8 mouse cellular contexts compared by ENCODE assay signal in the genomic region with DNA sequence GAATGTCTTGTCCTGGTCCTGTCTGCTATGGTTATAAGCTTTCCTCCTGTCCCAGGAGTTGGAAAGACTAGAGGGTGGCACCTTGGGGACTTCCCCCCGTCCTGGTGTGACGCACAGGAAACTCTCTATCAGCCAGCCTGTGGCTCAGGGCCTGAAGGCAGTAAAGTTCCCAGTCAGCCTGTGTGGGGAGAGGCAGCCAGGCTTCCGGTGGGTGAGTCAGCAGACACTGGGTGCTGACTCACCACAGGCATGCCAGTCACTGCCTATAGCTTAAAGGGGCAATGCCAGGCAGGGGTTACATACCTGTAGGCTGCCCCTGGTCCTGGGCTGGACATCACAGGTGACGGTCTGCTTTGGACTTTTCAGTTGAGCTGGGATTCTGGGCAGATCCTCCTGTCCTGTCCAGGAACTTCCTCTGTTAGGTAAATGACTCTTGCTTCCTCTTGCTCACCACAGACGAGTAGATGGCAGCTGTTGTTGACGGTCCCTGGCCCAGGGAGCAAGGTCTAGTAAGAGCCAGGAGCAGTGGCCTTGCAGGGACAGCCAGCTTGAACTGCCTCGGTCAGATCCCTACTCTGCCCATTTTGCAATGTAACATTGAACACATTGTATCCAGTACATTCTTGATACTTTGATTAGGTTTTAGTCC. TPM values are rescaled to one million over a fixed set of nuclear protein-coding genes. Genes with fewer than 3 reads are reported as not detected.
DNase-seq lines count a peak whose midpoint lies in the region; ATAC-seq and TF ChIP-seq lines count a peak whose summit lies in the region.

No protein-coding gene starts in this region.

- no peak for ATAC-seq in embryonic facial prominence, embryonic 13.5 days (ENCODE audit: insufficient number of reproducible peaks, insufficient read depth, low FRiP score, low TSS enrichment, low read depth)
- peak; percentile 25 for ATAC-seq in heart, embryonic 16.5 days (replicated peaks; ENCODE audit: extremely low read depth, insufficient read depth, low FRiP score)
- peak; percentile 63 for ATAC-seq in megakaryocyte, adult 5-6 weeks (ENCODE audit: poor library complexity, severe bottlenecking)
- ATAC-seq in forebrain, embryonic 14.5 days = no peak

- TF ChIP-seq CTCF in left cerebral cortex, adult 2 months (IDR thresholded peaks at IDR 0.05) = no peak

- no peaks in the 10 kb centered on the region for H3K9me3 ChIP-seq in embryonic facial prominence, embryonic 13.5 days
- H3K9me3 ChIP-seq in heart, embryonic 16.5 days (replicated peaks; ENCODE audit: control insufficient read depth, low read length) = no peaks in the 10 kb centered on the region
- no peaks in the 10 kb centered on the region for H3K9me3 ChIP-seq in forebrain, embryonic 14.5 days (replicated peaks; ENCODE audit: control insufficient read depth, low read length)

- H3K36me3 ChIP-seq in embryonic facial prominence, embryonic 13.5 days = 0 out of 2 replicates have a peak, but pooled peaks cover 2% of the 10 kb centered on the region
- H3K36me3 ChIP-seq in heart, embryonic 16.5 days (ENCODE audit: control insufficient read depth, insufficient read depth) = no peaks in the 10 kb centered on the region
- no peaks in the 10 kb centered on the region for H3K36me3 ChIP-seq in forebrain, embryonic 14.5 days (ENCODE audit: control insufficient read depth, insufficient read depth, low read length)

- H3K27me3 ChIP-seq in embryonic facial prominence, embryonic 13.5 days = no peaks in the 10 kb centered on the region
- H3K27me3 ChIP-seq in heart, embryonic 16.5 days (ENCODE audit: control insufficient read depth, insufficient read depth, low read length) = no peaks in the 10 kb centered on the region
- H3K27me3 ChIP-seq in forebrain, embryonic 14.5 days (replicated peaks; ENCODE audit: control insufficient read depth, insufficient read depth, low read length) = no peaks in the 10 kb centered on the region

- intact Hi-C loops in left cerebral cortex, adult 2 months (cut with DNase I) = no loop called here

- H3K4me1 ChIP-seq in embryonic facial prominence, embryonic 13.5 days = peaks cover 52% of the 10 kb centered on the region
- H3K4me1 ChIP-seq in heart, embryonic 16.5 days (ENCODE audit: control insufficient read depth, insufficient read depth, low read length) = peaks cover 31% of the 10 kb centered on the region
- peaks cover 16% of the 10 kb centered on the region for H3K4me1 ChIP-seq in forebrain, embryonic 14.5 days (ENCODE audit: control insufficient read depth, insufficient read depth, low read length)

- WGBS in embryonic facial prominence, embryonic 13.5 days = 72% methylated on average over 7 of the region's 7 CpGs
- 52% methylated on average over 7 of the region's 7 CpGs for WGBS in heart, embryonic 16.5 days
- WGBS in forebrain, embryonic 14.5 days = 86% methylated on average over 7 of the region's 7 CpGs

- H3K4me2 ChIP-seq in embryonic facial prominence, embryonic 13.5 days = 0 out of 2 replicates have a peak overlapping the region, but pooled peaks have one; percentile 0
- peak overlapping the region; percentile 21; the same call in 1 of the 2 replicates for H3K4me2 ChIP-seq in heart, embryonic 16.5 days (ENCODE audit: low read depth, low read length)
- no peak overlapping the region for H3K4me2 ChIP-seq in forebrain, embryonic 14.5 days (ENCODE audit: low read length)

- 0 out of 2 replicates have a peak overlapping the region, but pooled peaks have one; percentile 32 for H3K9ac ChIP-seq in embryonic facial prominence, embryonic 13.5 days
- H3K9ac ChIP-seq in heart, embryonic 16.5 days (ENCODE audit: low read length) = no peak overlapping the region
- H3K9ac ChIP-seq in forebrain, embryonic 14.5 days (ENCODE audit: low read length) = no peak overlapping the region

- DNase-seq in urinary bladder, adult 18-20 months (ENCODE audit: low spot score in 2 of 2) = peak; percentile 58 to 80
- no peak for DNase-seq in urinary bladder, adult 2 months (ENCODE audit: low spot score)
- peak; percentile 48 to 59 for DNase-seq in left cerebral cortex, adult 2 months (ENCODE audit: extremely low spot score in 1 of 2, low spot score in 2 of 2)
- DNase-seq in thymus, postnatal 0 days (ENCODE audit: low spot score) = peak; percentile 89
- no peak for DNase-seq in forebrain, embryonic 14.5 days (ENCODE audit: low spot score)

- no peak overlapping the region for H3K4me3 ChIP-seq in embryonic facial prominence, embryonic 13.5 days
- 0 out of 2 replicates have a peak overlapping the region, but pooled peaks have one; percentile 12 for H3K4me3 ChIP-seq in heart, embryonic 16.5 days (ENCODE audit: low read length)
- H3K4me3 ChIP-seq in left cerebral cortex, adult 2 months = no peak overlapping the region
- H3K4me3 ChIP-seq in forebrain, embryonic 14.5 days (ENCODE audit: low read depth, low read length) = no peak overlapping the region

- no peak overlapping the region for H3K27ac ChIP-seq in embryonic facial prominence, embryonic 13.5 days
- H3K27ac ChIP-seq in heart, embryonic 16.5 days (ENCODE audit: low read length) = peak overlapping the region; percentile 58
- peak overlapping the region; percentile 17; the same call in 1 of the 2 replicates for H3K27ac ChIP-seq in left cerebral cortex, adult 2 months
- H3K27ac ChIP-seq in forebrain, embryonic 14.5 days (ENCODE audit: low read depth, low read length) = no peak overlapping the region

RNA-seq across cellular contexts. Expression of a gene that starts 3.6 kb away (rescaled TPM):
- polyA plus RNA-seq in urinary bladder, adult 2 months (2012; rRNA removed) = 44.0 and 46.6 TPM in 2 replicates
- 92.1 and 92.2 TPM in 2 replicates for polyA plus RNA-seq in embryonic facial prominence, embryonic 13.5 days (2015; fragmentation: Nextera tagmentation; extraction: Ambion mirVana)
- 67.7 and 69.2 TPM in 2 replicates for polyA plus RNA-seq in heart, embryonic 16.5 days (2015; fragmentation: Nextera tagmentation; extraction: Ambion mirVana)
- 10 to 100 TPM; 18.4 to 23.6 TPM for total RNA-seq in left cerebral cortex, adult 2 months (2021)
- total RNA-seq in megakaryocyte, adult 5-6 weeks (2015) = 34.2 and 37.2 TPM in 2 replicates
- total RNA-seq in megakaryocyte, adult 5-6 weeks (2017) = 10.5 and 16.3 TPM in 2 replicates
- 70.5 and 73.5 TPM in 2 replicates for polyA plus RNA-seq in thymus, postnatal 0 days (2015; fragmentation: Nextera tagmentation; extraction: Ambion mirVana)
- 23.6 and 23.7 TPM in 2 replicates for polyA plus RNA-seq in forebrain, embryonic 14.5 days (2014; fragmentation: Nextera tagmentation; extraction: Ambion mirVana)

RNA-seq across cellular contexts. Expression of a gene that starts 20.9 kb away (rescaled TPM):
- 23.2 and 24.0 TPM in 2 replicates for polyA plus RNA-seq in urinary bladder, adult 2 months (2012; rRNA removed)
- 20.0 and 20.2 TPM in 2 replicates for polyA plus RNA-seq in embryonic facial prominence, embryonic 13.5 days (2015; fragmentation: Nextera tagmentation; extraction: Ambion mirVana)
- polyA plus RNA-seq in heart, embryonic 16.5 days (2015; fragmentation: Nextera tagmentation; extraction: Ambion mirVana) = 16.9 and 17.0 TPM in 2 replicates
- 10 to 100 TPM; 10.1 to 11.3 TPM for total RNA-seq in left cerebral cortex, adult 2 months (2021)
- total RNA-seq in megakaryocyte, adult 5-6 weeks (2015) = 5.6 and 5.8 TPM in 2 replicates
- total RNA-seq in megakaryocyte, adult 5-6 weeks (2017) = 2.7 and 3.3 TPM in 2 replicates
- 11.9 and 15.0 TPM in 2 replicates for polyA plus RNA-seq in thymus, postnatal 0 days (2015; fragmentation: Nextera tagmentation; extraction: Ambion mirVana)
- 35.3 and 39.7 TPM in 2 replicates for polyA plus RNA-seq in forebrain, embryonic 14.5 days (2014; fragmentation: Nextera tagmentation; extraction: Ambion mirVana)

RNA-seq across cellular contexts. Expression of a gene that starts 56.4 kb away (rescaled TPM):
- 46.7 and 51.1 TPM in 2 replicates for polyA plus RNA-seq in urinary bladder, adult 2 months (2012; rRNA removed)
- 59.5 and 61.9 TPM in 2 replicates for polyA plus RNA-seq in embryonic facial prominence, embryonic 13.5 days (2015; fragmentation: Nextera tagmentation; extraction: Ambion mirVana)
- 68.2 and 68.4 TPM in 2 replicates for polyA plus RNA-seq in heart, embryonic 16.5 days (2015; fragmentation: Nextera tagmentation; extraction: Ambion mirVana)
- 10 to 100 TPM; 28.8 to 31.0 TPM for total RNA-seq in left cerebral cortex, adult 2 months (2021)
- total RNA-seq in megakaryocyte, adult 5-6 weeks (2015) = 13.3 and 18.7 TPM in 2 replicates
- total RNA-seq in megakaryocyte, adult 5-6 weeks (2017) = 32.7 and 37.7 TPM in 2 replicates
- polyA plus RNA-seq in thymus, postnatal 0 days (2015; fragmentation: Nextera tagmentation; extraction: Ambion mirVana) = 46.0 and 52.0 TPM in 2 replicates
- polyA plus RNA-seq in forebrain, embryonic 14.5 days (2014; fragmentation: Nextera tagmentation; extraction: Ambion mirVana) = 67.8 and 68.2 TPM in 2 replicates

Comparison
In these comparisons a context has a peak if more than half of its experiments do, and no peak if none do; other contexts are left out.
1. DNase-seq: peak in urinary bladder, adult 18-20 months (2 of 2), left cerebral cortex, adult 2 months (2 of 2) and thymus, postnatal 0 days (single experiment); none in urinary bladder, adult 2 months (single experiment) and forebrain, embryonic 14.5 days (single experiment).
2. ATAC-seq: peak in heart, embryonic 16.5 days (single experiment) and megakaryocyte, adult 5-6 weeks (single experiment); none in embryonic facial prominence, embryonic 13.5 days (single experiment) and forebrain, embryonic 14.5 days (single experiment).
3. H3K27ac ChIP-seq: peak in heart, embryonic 16.5 days (single experiment) and left cerebral cortex, adult 2 months (single experiment); none in embryonic facial prominence, embryonic 13.5 days (single experiment) and forebrain, embryonic 14.5 days (single experiment).